Mouse (Mus musculus) retina, adult 2 months (tissue): ENCODE data around the gene Rpl23a.

Experiments
- DNase-seq: peaks from one replicate; pipeline ENCODE4 v3.0.0-alpha.2; 2012; ENCODE audit warnings: low read depth, low spot score

Gene Rpl23a

GRCm38 (mm10) chr11:78167257-78167959 lies 16.0 kb downstream of the Rpl23a start:
- no peak for DNase-seq

- no peak for DNase-seq
These were observed 16.7 kb downstream of the Rpl23a start for GRCm38 (mm10) chr11:78166640-78167039.

GRCm38 (mm10) chr11:78166161-78166560 lies 17.2 kb downstream of the Rpl23a start:
- DNase-seq = no peak

- DNase-seq = no peak
These were observed 17.6 kb downstream of the Rpl23a start for GRCm38 (mm10) chr11:78165761-78166109.

- peak; percentile 49 for DNase-seq
These were observed 18.2 kb downstream of the Rpl23a start, which contains the start of gene Traf4 for GRCm38 (mm10) chr11:78164924-78165760. Gene Traf4 (minus strand): TSS chr11:78165589.

- no peak for DNase-seq
These were observed 18.8 kb downstream of the Rpl23a start for GRCm38 (mm10) chr11:78164604-78164923.

GRCm38 (mm10) chr11:78163681-78164603 lies 19.4 kb downstream of the Rpl23a start:
- DNase-seq = no peak

- no peak for DNase-seq
These were observed 20.3 kb downstream of the Rpl23a start for GRCm38 (mm10) chr11:78163045-78163444.

- DNase-seq = no peak
These were observed 20.9 kb downstream of the Rpl23a start for GRCm38 (mm10) chr11:78162504-78162903.

- DNase-seq = no peak
These were observed 21.4 kb downstream of the Rpl23a start for GRCm38 (mm10) chr11:78161968-78162367.

GRCm38 (mm10) chr11:78161169-78161568 lies 22.2 kb downstream of the Rpl23a start:
- no peak for DNase-seq

GRCm38 (mm10) chr11:78160675-78161074 lies 22.7 kb downstream of the Rpl23a start:
- DNase-seq = no peak

GRCm38 (mm10) chr11:78160171-78160570 lies 23.2 kb downstream of the Rpl23a start:
- no peak for DNase-seq

GRCm38 (mm10) chr11:78159557-78159956 lies 23.8 kb downstream of the Rpl23a start:
- DNase-seq = no peak

GRCm38 (mm10) chr11:78159096-78159495 lies 24.3 kb downstream of the Rpl23a start:
- DNase-seq = peak; percentile 67

- no peak for DNase-seq
These were observed 27.2 kb downstream of the Rpl23a start for GRCm38 (mm10) chr11:78156156-78156699.

- no peak for DNase-seq
These were observed 27.7 kb downstream of the Rpl23a start for GRCm38 (mm10) chr11:78155674-78156073.

- no peak for DNase-seq
These were observed 29.6 kb downstream of the Rpl23a start for GRCm38 (mm10) chr11:78153778-78154177.

GRCm38 (mm10) chr11:78152299-78153231 lies 30.8 kb downstream of the Rpl23a start:
- DNase-seq = no peak

GRCm38 (mm10) chr11:78151161-78151560 lies 32.2 kb downstream of the Rpl23a start:
- no peak for DNase-seq
